Mouse (Mus musculus): ENCODE data around the gene Fam217a. TPM values are rescaled to one million over a fixed set of nuclear protein-coding genes. Genes with fewer than 3 reads are reported as not detected.
"Not testable (repeated sequence)": the region's sequence is repeated elsewhere in the genome, so short reads cannot be mapped to it uniquely, and the experiment has no call there.

Fam217a gene
- total RNA-seq, 2 experiments from 2014 or later, result 0.15 TPM; not detected in 1

DNA sequence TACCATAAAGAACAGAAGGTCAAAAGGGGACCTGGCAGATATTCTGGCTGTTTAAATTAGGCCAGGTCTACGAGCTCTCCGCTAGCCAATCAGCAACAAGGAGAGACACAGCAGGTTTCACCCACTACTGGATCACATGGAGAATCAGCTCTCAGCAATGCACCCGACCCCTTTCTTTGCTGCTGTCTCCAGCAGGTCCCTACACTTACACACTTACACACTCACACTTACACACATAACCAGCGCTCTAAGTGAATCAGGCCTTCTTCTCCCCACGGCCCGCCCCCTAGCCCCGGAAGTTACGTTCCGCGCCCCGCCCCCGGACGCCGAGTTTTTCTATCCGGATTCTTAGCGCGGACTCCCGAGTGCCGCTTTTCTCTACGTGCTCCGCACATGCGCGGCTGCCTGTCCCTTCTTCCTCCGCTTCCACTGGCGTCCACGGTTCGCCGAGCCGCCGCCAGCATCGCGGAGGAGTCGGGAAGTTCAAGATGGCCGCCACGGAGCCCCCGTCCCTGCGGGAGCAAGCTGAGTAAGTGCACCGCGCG lies 48.9 kb downstream of the Fam217a start, which contains the start of gene Prpf4b:
Gene Prpf4b, plus strand, starts transcription at position 137 of the 545 bp plus-strand sequence.
- intact Hi-C loops (cut with DNase I), result no loop called here
- DNase-seq, result peak; percentile 89

- DNase-seq, result peak in 1 of 2 experiments; percentile 29
- intact Hi-C loops (cut with DNase I), result not testable (repeated sequence)
Measured at GRCm38 (mm10) chr13:34874736-34875135, 49.4 kb downstream of the Fam217a start.

GRCm38 (mm10) chr13:34873801-34874681 lies 50.1 kb downstream of the Fam217a start:
- intact Hi-C loops (cut with DNase I), result no loop called here
- peak; percentile 88 to 93 for DNase-seq

DNA sequence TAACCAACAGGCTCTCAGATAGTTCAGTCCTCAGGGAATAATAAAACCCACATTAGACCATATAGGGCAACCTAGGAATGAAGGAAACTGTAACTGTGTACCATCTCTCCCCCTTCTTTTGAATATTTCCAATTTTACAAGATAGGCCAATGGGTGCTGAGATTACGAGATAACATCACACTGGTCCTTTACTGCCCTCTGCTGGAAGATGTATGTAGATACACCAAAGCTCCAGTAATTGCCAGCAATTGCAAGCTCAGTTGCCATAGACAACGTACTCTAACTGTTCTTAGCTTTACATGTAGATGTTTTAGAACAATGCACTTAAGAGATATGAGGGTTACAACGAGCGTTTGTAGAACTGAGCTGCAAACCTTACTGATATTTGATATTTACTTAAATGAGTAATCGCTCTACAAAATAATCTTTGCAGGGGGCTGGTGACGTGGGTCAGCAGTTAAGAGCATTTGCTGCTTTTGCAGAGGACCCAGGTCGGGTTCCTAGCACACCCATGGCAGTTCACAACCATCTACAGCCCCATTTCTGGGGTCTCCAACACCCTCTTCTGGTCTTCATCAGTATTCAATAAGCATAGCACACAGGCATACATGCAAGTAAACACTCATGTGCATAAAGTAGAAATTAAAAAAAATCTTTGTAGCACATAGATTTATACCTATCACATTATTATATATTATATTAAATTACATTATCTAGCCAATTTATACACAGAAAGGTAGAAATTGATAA lies 59.5 kb downstream of the Fam217a start:
- intact Hi-C loops (cut with DNase I), result loop anchor here (5.0 kb wide), 2 partner anchors 72 to 682 kb away; no protein-coding TSS in a partner anchor
- DNase-seq, result no peak

DNA sequence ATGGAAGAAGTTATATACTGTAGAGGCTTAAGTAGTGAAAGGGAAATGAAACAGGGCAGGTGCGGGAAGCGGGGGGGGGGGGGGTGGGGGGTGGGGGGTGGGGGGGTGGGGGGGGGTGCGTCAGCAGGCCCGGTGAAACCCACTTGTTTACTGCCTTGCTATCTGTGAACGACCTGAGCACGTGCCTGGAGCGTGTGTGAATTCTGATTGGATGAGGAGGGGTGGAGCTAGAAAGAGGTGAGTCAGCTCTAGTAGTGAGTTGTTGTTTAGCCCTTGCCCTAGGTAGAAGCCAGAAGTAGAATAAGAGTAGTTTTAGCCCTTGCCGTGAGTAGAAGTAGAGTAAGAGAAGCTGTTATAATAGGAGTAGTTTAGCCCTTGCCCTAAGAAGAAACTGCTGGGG lies 62.9 kb downstream of the Fam217a start:
- intact Hi-C loops (cut with DNase I), result loop anchor here (2.0 to 5.0 kb wide), 3 partner anchors 69 to 679 kb away; no protein-coding TSS in a partner anchor

More for the DNA sequence above, 62.9 kb downstream of the Fam217a start:
- DNase-seq, result not testable (repeated sequence)

Other genes starting within 250 kb of the Fam217a start
- gene Fam50b, start 189.5 kb downstream of the Fam217a start, total RNA-seq (2021), result not detected
- gene Prpf4b, start 49.0 kb downstream of the Fam217a start, total RNA-seq (2021), result 10 to 100 TPM; 22.8 to 26.5 TPM
- not detected for gene 4933417A18Rik, start 99 bp upstream of the Fam217a start, total RNA-seq (2021)
- gene Eci3, start 39.5 kb upstream of the Fam217a start, total RNA-seq (2021), result 1 to 10 TPM in 1 of 2 experiments, under 1 TPM in 1; 0.47 to 1.1 TPM
- gene Eci2, start 102.8 kb upstream of the Fam217a start, total RNA-seq (2021), result 100 to 1,000 TPM in 1 of 2 experiments, 10 to 100 TPM in 1; 78.0 to 103 TPM